Mouse (Mus musculus) cerebellum, adult (tissue): ENCODE results near the gene Gm44.
"Not testable (repeated sequence)": the region's sequence is repeated elsewhere in the genome, so short reads cannot be mapped to it uniquely, and the experiment has no call there.

ENCODE experiments used
- ATAC-seq: cut with Nextera tagmentation; 2 replicates; pipeline ENCODE4 v1.9.2; 2017; ENCODE audit warnings: mild to moderate bottlenecking, moderate library complexity, mixed read lengths; ENCODE audit not compliant: insufficient number of reproducible peaks, low FRiP score, low TSS enrichment

Gene Gm44

DNA sequence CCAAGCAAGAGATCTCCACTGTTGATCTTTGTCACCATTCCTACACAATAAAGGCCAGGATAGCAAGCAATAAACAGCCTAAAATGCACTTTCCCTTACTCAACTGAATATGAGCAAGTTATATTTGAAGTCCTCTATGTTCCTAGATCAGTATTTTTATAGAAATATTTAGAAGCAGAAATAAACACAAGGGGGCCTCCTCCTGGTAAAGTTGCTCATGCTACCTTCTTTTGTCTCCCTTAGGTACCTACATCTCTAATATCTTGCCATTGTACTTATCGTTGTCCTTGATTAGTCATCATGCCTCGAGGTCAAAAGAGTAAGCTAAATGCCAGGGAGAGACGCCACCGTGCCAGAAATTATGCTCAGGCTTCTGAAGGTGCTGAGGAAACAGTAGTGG is at the start of gene Gm44:
Gene Gm44 (plus strand): TSS at position 301 of the 400 bp plus-strand sequence.
- ATAC-seq = no peak

DNA sequence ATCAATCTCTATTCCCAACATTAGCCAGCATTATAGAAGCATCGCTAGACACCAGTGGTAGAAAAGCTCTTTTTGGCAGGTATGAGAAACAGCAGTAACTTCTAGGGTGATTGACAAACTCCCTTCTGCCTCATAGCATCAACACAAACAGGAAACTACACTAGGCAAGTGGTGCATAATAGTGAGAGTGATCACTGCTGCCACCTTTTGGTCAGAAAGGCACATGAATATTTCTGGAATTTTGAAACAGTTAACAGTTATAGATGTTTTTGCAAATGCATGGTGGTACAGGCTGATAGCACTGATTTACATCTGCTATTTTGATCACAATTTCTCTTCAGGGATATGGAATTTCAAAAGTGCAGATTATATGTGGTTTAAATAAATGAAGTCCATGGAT is 36.0 kb downstream of the Gm44 start:
- ATAC-seq = no peak

DNA sequence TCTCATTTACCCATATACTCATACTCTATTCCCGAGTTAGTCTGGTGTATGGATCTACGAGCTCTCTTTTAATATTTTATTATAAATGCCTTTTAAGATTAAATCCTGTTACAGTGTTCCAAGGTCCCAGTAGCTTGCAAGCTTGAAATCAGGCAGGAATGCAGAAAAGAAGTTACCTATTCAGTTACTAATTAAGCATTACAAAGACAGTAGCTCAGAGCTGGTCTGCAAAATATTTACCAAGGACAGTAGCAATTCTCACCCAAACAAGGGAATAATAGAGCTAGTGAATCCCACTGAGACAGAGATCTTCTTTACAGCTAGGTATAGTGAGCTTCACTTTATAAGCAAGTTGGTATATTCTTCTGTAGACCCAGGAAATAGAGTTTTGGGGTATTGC is 46.3 kb downstream of the Gm44 start:
- not testable (repeated sequence) for ATAC-seq
